Mouse (Mus musculus) MEL (cell line): Measurements from ENCODE around the gene Mylk3. TPM values are rescaled to one million over a fixed set of nuclear protein-coding genes. Genes with fewer than 3 reads are reported as not detected.

ENCODE experiments used
- DNase-seq: peaks from one replicate; pipeline ENCODE4 v3.0.0; 2011; ENCODE audit warnings: low read depth, low spot score
- H3K27ac ChIP-seq: 2 replicates; pipeline ENCODE4 v1.5.1; 2012; ENCODE audit warnings: low read depth, mild to moderate bottlenecking, control low read depth, low read length, moderate library complexity; ENCODE audit not compliant: control insufficient read depth
- H3K27me3 ChIP-seq, 2 experiments: fragments of 150-350 bp in 1 of 2; sonication (generic) in 1 of 2; 2 replicates each; pipeline ENCODE4 v1.6.1; 2012; ENCODE audit warnings: low read length in 2 of 2, mild to moderate bottlenecking in 2 of 2, improper control_type of control experiment in 1 of 2, moderate library complexity in 1 of 2; ENCODE audit not compliant: insufficient read depth in 2 of 2, control insufficient read depth in 1 of 2
- H3K36me3 ChIP-seq, 2 experiments: 2 replicates each; pipeline ENCODE4 v1.6.1; 2012 to 2014; ENCODE audit warnings: low read length in 2 of 2, improper control_type of control experiment in 1 of 2, inconsistent platforms in 1 of 2, mild to moderate bottlenecking in 1 of 2; ENCODE audit not compliant: insufficient read depth in 2 of 2, control insufficient read depth in 1 of 2
- H3K4me1 ChIP-seq, 2 experiments: fragments of 150-350 bp in 1 of 2; sonication (generic) in 1 of 2; 2 replicates each; pipeline ENCODE4 v1.6.1; 2012; ENCODE audit warnings: low read length in 2 of 2, improper control_type of control experiment in 1 of 2, mild to moderate bottlenecking in 1 of 2; ENCODE audit not compliant: insufficient read depth in 2 of 2, control insufficient read depth in 1 of 2
- H3K4me3 ChIP-seq, 2 experiments: fragments of 150-350 bp in 1 of 2; sonication (generic) in 1 of 2; 2 replicates each; pipeline ENCODE4 v1.5.1; 2012; ENCODE audit warnings: low read depth in 2 of 2, low read length in 2 of 2, mild to moderate bottlenecking in 2 of 2, moderate library complexity in 2 of 2, control low read depth in 1 of 2, improper control_type of control experiment in 1 of 2; ENCODE audit not compliant: control insufficient read depth in 1 of 2, insufficient read depth in 1 of 2
- H3K79me2 ChIP-seq: 2 replicates; pipeline ENCODE4 v1.6.1; 2012; ENCODE audit warnings: mild to moderate bottlenecking, low read length, moderate library complexity; ENCODE audit not compliant: control insufficient read depth, poor library complexity, insufficient read depth
- H3K9ac ChIP-seq: 2 replicates; pipeline ENCODE4 v1.6.1; 2012; ENCODE audit warnings: low read depth, mild to moderate bottlenecking, control low read depth, low read length, moderate library complexity; ENCODE audit not compliant: control insufficient read depth, poor library complexity, severe bottlenecking
- H3K9me3 ChIP-seq: fragments of 150-350 bp; sonication (generic); replicated peaks from 2 replicates; pipeline ENCODE4 v1.6.1; 2012; ENCODE audit warnings: mild to moderate bottlenecking, low read length, improper control_type of control experiment, moderate library complexity; ENCODE audit not compliant: insufficient read depth
- CHD1 ChIP-seq: IDR thresholded peaks from 2 replicates; pipeline ENCODE4 v1.6.1; 2012; ENCODE audit warnings: low read depth, mild to moderate bottlenecking, inconsistent platforms, low read length, improper control_type of control experiment
- E2F4 ChIP-seq: IDR thresholded peaks from 2 replicates; pipeline ENCODE4 v1.6.1; 2011; ENCODE audit warnings: low read depth, low read length, improper control_type of control experiment, borderline replicate concordance
- ELF1 ChIP-seq: IDR thresholded peaks from 2 replicates; pipeline ENCODE4 v1.6.1; 2014; ENCODE audit warnings: low read depth, mild to moderate bottlenecking, inconsistent platforms, low read length, improper control_type of control experiment, moderate library complexity
- EP300 ChIP-seq, 2 experiments: IDR thresholded peaks; 2 replicates each; pipeline ENCODE4 v1.6.1; 2011; ENCODE audit warnings: improper control_type of control experiment in 2 of 2, low read length in 2 of 2, low read depth in 1 of 2, mild to moderate bottlenecking in 1 of 2
- ETS1 ChIP-seq: IDR thresholded peaks from 2 replicates; pipeline ENCODE4 v1.6.1; 2012; ENCODE audit warnings: low read depth, mild to moderate bottlenecking, inconsistent platforms, low read length, improper control_type of control experiment, moderate library complexity
- GABPA ChIP-seq: IDR thresholded peaks from 2 replicates; pipeline ENCODE4 v1.6.1; 2012; ENCODE audit warnings: low read depth, mild to moderate bottlenecking, inconsistent platforms, low read length, improper control_type of control experiment, moderate library complexity
- GATA1 ChIP-seq: IDR thresholded peaks from 2 replicates; pipeline ENCODE4 v1.6.1; 2011; ENCODE audit warnings: low read depth, low read length, improper control_type of control experiment
- JUND ChIP-seq: IDR thresholded peaks from 2 replicates; pipeline ENCODE4 v1.6.1; 2011; ENCODE audit warnings: low read depth, mild to moderate bottlenecking, improper control_type of control experiment, low read length
- KAT2A ChIP-seq: conservative IDR thresholded peaks from 2 replicates; pipeline ENCODE4 v1.6.1; 2012; ENCODE audit warnings: low read depth, low read length, improper control_type of control experiment, inconsistent platforms
- MAFK ChIP-seq: IDR thresholded peaks from 2 replicates; pipeline ENCODE4 v1.6.1; 2011; ENCODE audit warnings: low read depth, mild to moderate bottlenecking, low read length, improper control_type of control experiment, borderline replicate concordance
- MAX ChIP-seq: IDR thresholded peaks from 2 replicates; pipeline ENCODE4 v1.6.1; 2011; ENCODE audit warnings: low read length, improper control_type of control experiment
- MAZ ChIP-seq: IDR thresholded peaks from 2 replicates; pipeline ENCODE4 v1.6.1; 2012; ENCODE audit warnings: low read depth, mild to moderate bottlenecking, inconsistent platforms, low read length, improper control_type of control experiment
- MYB ChIP-seq: IDR thresholded peaks from 2 replicates; pipeline ENCODE4 v1.6.1; 2011; ENCODE audit warnings: mild to moderate bottlenecking, low read depth, low read length, improper control_type of control experiment
- MYC ChIP-seq: IDR thresholded peaks from 2 replicates; pipeline ENCODE4 v1.6.1; 2011; ENCODE audit warnings: low read depth, mild to moderate bottlenecking, low read length, improper control_type of control experiment, moderate library complexity
- NRF1 ChIP-seq: IDR thresholded peaks from 2 replicates; pipeline ENCODE4 v1.6.1; 2014; ENCODE audit warnings: low read depth, mild to moderate bottlenecking, inconsistent platforms, low read length, improper control_type of control experiment, moderate library complexity; ENCODE audit not compliant: poor library complexity, insufficient read depth, severe bottlenecking
- POLR2A ChIP-seq, 2 experiments: IDR thresholded peaks; 2 replicates each; pipeline ENCODE4 v1.6.1; 2011 to 2012; ENCODE audit warnings: low read length in 2 of 2, mild to moderate bottlenecking in 2 of 2, control low read depth in 1 of 2, improper control_type of control experiment in 1 of 2, low read depth in 1 of 2, moderate library complexity in 1 of 2; ENCODE audit not compliant: control insufficient read depth in 1 of 2, insufficient read depth in 1 of 2, poor library complexity in 1 of 2
- TAL1 ChIP-seq: IDR thresholded peaks from 2 replicates; pipeline ENCODE4 v1.6.1; 2012; ENCODE audit warnings: mild to moderate bottlenecking, inconsistent platforms, low read length, moderate library complexity, mixed read lengths
- TBP ChIP-seq: IDR thresholded peaks from 2 replicates; pipeline ENCODE4 v1.8.0; 2011; ENCODE audit warnings: low read depth, low read length, improper control_type of control experiment
- TCF12 ChIP-seq: IDR thresholded peaks from 2 replicates; pipeline ENCODE4 v1.6.1; 2014; ENCODE audit warnings: low read depth, mild to moderate bottlenecking, inconsistent platforms, low read length, improper control_type of control experiment, moderate library complexity
- UBTF ChIP-seq: IDR thresholded peaks from 2 replicates; pipeline ENCODE4 v1.6.1; 2012; ENCODE audit warnings: low read depth, mild to moderate bottlenecking, inconsistent platforms, low read length, improper control_type of control experiment, moderate library complexity, borderline replicate concordance; ENCODE audit not compliant: insufficient read depth
- USF1 ChIP-seq: IDR thresholded peaks from 2 replicates; pipeline ENCODE4 v1.6.1; 2014; ENCODE audit warnings: low read depth, mild to moderate bottlenecking, inconsistent platforms, low read length, improper control_type of control experiment, moderate library complexity
- USF2 ChIP-seq, 2 experiments: IDR thresholded peaks; 2 replicates each; pipeline ENCODE4 v1.6.1; 2011 to 2012; ENCODE audit warnings: improper control_type of control experiment in 2 of 2, low read length in 2 of 2, borderline replicate concordance in 1 of 2, inconsistent platforms in 1 of 2, low read depth in 1 of 2, mild to moderate bottlenecking in 1 of 2; ENCODE audit not compliant: insufficient read depth in 1 of 2
- ZC3H11A ChIP-seq: IDR thresholded peaks from 2 replicates; pipeline ENCODE4 v1.6.1; 2012; ENCODE audit warnings: low read depth, mild to moderate bottlenecking, inconsistent platforms, low read length, improper control_type of control experiment
- ZMIZ1 ChIP-seq: IDR thresholded peaks from 2 replicates; pipeline ENCODE4 v1.6.1; 2012; ENCODE audit warnings: low read depth, mild to moderate bottlenecking, inconsistent platforms, low read length, improper control_type of control experiment, moderate library complexity
- ZNF384 ChIP-seq: IDR thresholded peaks from 2 replicates; pipeline ENCODE4 v1.6.1; 2012; ENCODE audit warnings: low read depth, mild to moderate bottlenecking, inconsistent platforms, low read length, improper control_type of control experiment
- polyA plus RNA-seq, 2 experiments: library from polyadenylated mRNA; stranded (reverse) in 1 of 2; unstranded in 1 of 2; fragments of >175 nt in 1 of 2; fragments of >200 nt in 1 of 2; gene quantifications; 2 replicates each; pipeline versions ENCODE4 v1.2.1 to v1.2.4; 2012; ENCODE audit warnings: low replicate concordance in 2 of 2, low read depth in 1 of 2; ENCODE audit not compliant: insufficient read length in 2 of 2, insufficient read depth in 1 of 2, missing spikeins in 1 of 2
- total RNA-seq: library from RNA; depleted of rRNA; stranded (reverse); fragments of 300-350 nt; gene quantifications from 2 replicates; pipeline ENCODE4 v1.2.3, GENCODE M21; 2012

Mylk3 gene
- total and polyA plus RNA-seq, 3 experiments, result 9.5 to 10.4 TPM; not detected in 1

DNA sequence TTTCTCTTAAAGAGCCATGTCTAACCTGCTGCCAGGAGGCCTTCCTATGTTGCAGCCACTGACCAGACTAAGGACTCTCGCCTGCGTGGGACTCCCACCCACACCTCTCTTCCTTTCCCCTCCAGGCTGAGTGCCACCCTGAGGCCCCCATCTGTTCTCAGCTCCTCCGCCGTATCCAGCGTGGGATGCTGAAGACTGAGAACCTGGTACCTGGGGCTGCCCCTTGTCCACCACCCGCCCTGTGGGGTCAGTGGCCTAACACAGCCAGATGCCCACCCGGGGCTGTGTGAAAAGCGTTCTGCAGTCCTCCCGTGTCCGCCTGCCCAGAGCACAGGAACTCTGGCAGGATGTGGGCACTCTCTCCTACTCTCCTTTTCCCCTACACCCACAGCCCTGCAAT, 19.8 kb upstream of the Mylk3 start:
- peaks cover 0 to 3% of the 10 kb centered on the region in 2 experiments; a peak in 2 of 4 replicates for H3K4me1 ChIP-seq
- H3K79me2 ChIP-seq, result no peaks in the 10 kb centered on the region
- no peak overlapping the region for H3K9ac ChIP-seq
- no peak overlapping the region for H3K4me3 ChIP-seq
- no peak for DNase-seq
- no peak overlapping the region for H3K27ac ChIP-seq
- peaks cover 7% of the 10 kb centered on the region in 2 experiments for H3K36me3 ChIP-seq
- no peak for TF ChIP-seq E2F4
- TF ChIP-seq KAT2A, result no peak
- TF ChIP-seq TBP, result no peak
- TF ChIP-seq ZNF384, result no peak
- TF ChIP-seq MYC, result no peak
- TF ChIP-seq ZMIZ1, result no peak
- TF ChIP-seq GABPA, result no peak
- no peak for TF ChIP-seq MYB
- no peak for TF ChIP-seq MAFK
- no peak for TF ChIP-seq GATA1
- TF ChIP-seq ELF1, result no peak
- no peak for TF ChIP-seq USF2 (IDR thresholded peaks at IDR 0.05; ENCODE audit: borderline replicate concordance in 1 of 2, insufficient read depth in 1 of 2, low read depth in 1 of 2, low read length in 2 of 2)
- no peak for TF ChIP-seq JUND
- no peak for TF ChIP-seq TCF12
- no peak for TF ChIP-seq USF1
- TF ChIP-seq MAZ, result no peak
- H3K9me3 ChIP-seq, result no peaks in the 10 kb centered on the region
- no peaks in the 10 kb centered on the region for H3K27me3 ChIP-seq

DNA sequence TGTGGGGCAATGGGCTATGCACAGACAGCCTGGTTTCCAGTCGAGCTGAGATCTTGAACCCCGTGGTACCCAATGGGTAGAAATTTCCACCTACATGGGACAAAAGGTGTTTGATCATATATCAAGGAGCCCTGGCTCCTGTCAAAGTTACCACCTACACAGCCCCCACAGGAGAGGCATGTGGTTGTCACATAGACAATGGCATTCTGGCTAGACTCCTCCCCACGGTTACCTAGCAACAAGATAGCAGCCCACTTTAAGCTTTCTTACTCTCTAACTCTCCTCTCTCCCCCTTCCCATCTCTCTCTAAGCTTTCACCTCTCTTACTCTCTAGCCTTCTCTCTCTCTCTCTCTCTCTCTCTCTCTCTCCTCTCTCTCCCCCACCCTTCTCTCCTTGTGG, 19.3 kb upstream of the Mylk3 start:
- Histone ChIP-seq H3K4me3 (no peak overlapping the region), H3K79me2 (no peaks in the 10 kb centered on the region), H3K36me3 (peaks cover 4 to 7% of the 10 kb centered on the region in 2 experiments), H3K4me1 (peaks cover 0 to 3% of the 10 kb centered on the region in 2 experiments; a peak in 2 of 4 replicates), H3K9me3 (no peaks in the 10 kb centered on the region), H3K27ac (no peak overlapping the region), H3K9ac (no peak overlapping the region), H3K27me3 (no peaks in the 10 kb centered on the region)
- TF ChIP-seq CHD1 (no peak), TAL1 (no peak), E2F4 (no peak), GATA1 (no peak), USF1 (no peak), ETS1 (no peak), MYB (no peak), UBTF (no peak), JUND (no peak), ZC3H11A (no peak), EP300 (IDR thresholded peaks at IDR 0.05; ENCODE audit: low read depth in 1 of 2, low read length in 2 of 2) (no peak), ZMIZ1 (no peak), NRF1 (no peak), MYC (no peak), POLR2A (IDR thresholded peaks at IDR 0.05; ENCODE audit: control insufficient read depth in 1 of 2, insufficient read depth in 1 of 2, low read depth in 1 of 2, low read length in 2 of 2, poor library complexity in 1 of 2) (no peak), MAX (no peak)
- peak; percentile 52 for DNase-seq
